Mouse (Mus musculus) bone marrow macrophage, adult 2 months (primary cell): ENCODE data around the gene Mob1a.

Experiments
- CTCF ChIP-seq: IDR thresholded peaks from 2 replicates; pipeline ENCODE4 v1.5.1; 2012; ENCODE audit warnings: low read depth, mild to moderate bottlenecking, low read length, moderate library complexity
- POLR2A ChIP-seq: IDR thresholded peaks from 2 replicates; pipeline ENCODE4 v1.6.1; 2012; ENCODE audit warnings: mild to moderate bottlenecking, low read depth, low read length, borderline replicate concordance

GRCm38 (mm10) chr6:83361523-83362248, 35.9 kb downstream of the Mob1a start:
- TF ChIP-seq CTCF (no peak), POLR2A (no peak)
